Mouse (Mus musculus) lung, adult 2 months (tissue): ENCODE results near the gene Ptch2. TPM values are rescaled to one million over a fixed set of nuclear protein-coding genes. Genes with fewer than 3 reads are reported as not detected.

Experiments
- DNase-seq: peaks from one replicate; pipeline ENCODE4 v3.0.0; 2022
- H3K4me1 ChIP-seq: fragments of 200-500 bp; 2 replicates; pipeline ENCODE4 v1.6.1; 2011; ENCODE audit warnings: low read length; ENCODE audit not compliant: control insufficient read depth, insufficient read depth
- H3K4me3 ChIP-seq: fragments of 200-500 bp; replicated peaks from 2 replicates; pipeline ENCODE3; 2011; ENCODE audit warnings: low read depth, mild to moderate bottlenecking, control low read depth, low read length; ENCODE audit errors: extremely low read depth
- CTCF ChIP-seq: fragments of 200-500 bp; IDR thresholded peaks from 2 replicates; pipeline ENCODE4 v1.5.1; 2011; ENCODE audit warnings: mild to moderate bottlenecking, low read length, control low read depth; ENCODE audit not compliant: insufficient read depth
- POLR2A ChIP-seq: fragments of 200-500 bp; IDR thresholded peaks from 2 replicates; pipeline ENCODE4 v1.6.1; 2011; ENCODE audit warnings: low read depth, mild to moderate bottlenecking, control low read depth, low read length, borderline replicate concordance; ENCODE audit errors: extremely low read depth
- WGBS: fragments of 180-500 bp; shearing (Covaris S2); methylation state at CpG from one replicate; pipeline ENCODE4 v1.1.7; 2018; 5-methylcytosine and 5-hydroxymethylcytosine counted together
- polyA plus RNA-seq: library from polyadenylated mRNA; depleted of rRNA; stranded (reverse); fragments of >200 nt; gene quantifications from 2 replicates; pipeline ENCODE4 v1.2.3, GENCODE M21; 2012

Ptch2 gene
- polyA plus RNA-seq, 1 experiment, result 8.8 TPM

DNA sequence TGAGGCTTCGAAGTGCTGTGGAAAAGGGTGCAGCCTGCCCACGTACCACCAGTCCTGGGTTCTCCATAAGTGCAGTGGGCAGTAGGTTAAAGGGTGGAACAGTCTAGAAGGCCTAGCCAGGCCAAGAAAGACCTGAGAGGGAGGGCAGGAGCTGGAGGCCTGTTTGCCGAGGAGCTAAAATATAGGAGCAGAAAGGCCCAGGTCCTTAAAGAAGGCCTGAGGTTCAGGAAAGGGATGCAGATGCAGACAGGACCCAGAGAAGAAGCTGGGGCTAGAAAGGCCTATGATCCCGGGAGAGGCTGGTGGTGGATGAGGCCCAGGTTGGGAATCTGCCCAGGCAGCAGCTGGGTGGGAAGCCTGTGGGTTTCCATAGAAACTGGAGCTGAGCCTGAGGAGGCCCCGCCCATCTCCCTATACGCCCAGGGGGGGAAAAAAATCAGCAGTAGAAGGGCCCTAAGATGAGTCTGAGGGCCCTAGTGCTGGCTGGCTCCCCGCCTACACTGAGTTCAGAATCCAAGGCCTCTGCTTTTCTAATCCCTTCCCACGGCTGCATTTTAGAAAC lies 29.6 kb downstream of the Ptch2 start, which contains the start of gene Btbd19:
Gene Btbd19 (minus strand): TSS at position 378 of the 562 bp plus-strand sequence.
- no peak within 1 kb of the TSS for H3K4me3 ChIP-seq

DNA sequence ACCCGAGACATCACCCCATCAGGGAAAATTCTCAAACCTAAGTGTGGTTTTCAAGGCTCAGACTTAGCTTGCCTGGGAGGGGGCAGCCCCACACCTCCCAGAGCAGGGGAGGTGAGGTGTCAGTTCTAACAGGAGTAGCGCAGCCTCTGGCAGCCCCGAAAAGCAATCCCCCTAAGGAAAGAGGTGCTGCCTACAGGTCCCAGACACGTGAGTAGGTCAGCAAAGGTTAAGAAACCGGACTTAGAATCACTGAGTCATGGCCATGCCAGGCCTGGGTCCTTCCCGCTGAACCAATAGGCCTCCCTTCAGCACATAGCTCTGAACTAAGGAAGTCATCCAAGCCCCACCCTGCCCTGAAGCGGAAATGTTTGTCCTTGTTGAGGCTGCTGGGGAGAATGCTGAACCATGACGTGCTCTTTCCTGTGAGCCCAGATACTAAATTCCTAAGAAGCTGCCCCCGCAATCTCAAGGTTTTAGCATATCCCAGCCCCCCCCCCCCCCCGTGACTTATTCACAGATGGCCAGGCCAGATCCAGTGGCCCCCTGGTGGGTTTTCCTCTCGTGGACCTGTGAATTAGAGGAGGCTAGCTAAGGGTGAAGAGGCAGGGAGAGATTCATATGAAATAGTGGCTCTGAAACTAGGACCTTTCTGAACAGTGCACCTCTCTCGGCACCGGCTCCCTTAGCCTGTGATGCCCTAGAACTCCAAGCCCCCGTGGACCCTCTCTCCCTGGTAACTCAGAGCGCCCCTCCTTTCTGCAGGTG lies 30.2 kb downstream of the Ptch2 start:
- TF ChIP-seq CTCF (no peak), POLR2A (peak; percentile 78; the same call in 1 of the 2 replicates)
- DNase-seq, result peak; percentile 71
- 23% methylated on average over 15 of the region's 15 CpGs for WGBS
- Histone ChIP-seq H3K4me1 (peaks cover 22% of the 10 kb centered on the region), H3K4me3 (no peak overlapping the region)

More for the DNA sequence above, 29.6 kb downstream of the Ptch2 start, which contains the start of gene Btbd19:
- peaks cover 22% of the 10 kb centered on the region for H3K4me1 ChIP-seq
- WGBS, result 37% methylated on average over 8 of the region's 8 CpGs
- peak; percentile 41 for DNase-seq
- no peak for TF ChIP-seq CTCF
- no peak for TF ChIP-seq POLR2A

DNA sequence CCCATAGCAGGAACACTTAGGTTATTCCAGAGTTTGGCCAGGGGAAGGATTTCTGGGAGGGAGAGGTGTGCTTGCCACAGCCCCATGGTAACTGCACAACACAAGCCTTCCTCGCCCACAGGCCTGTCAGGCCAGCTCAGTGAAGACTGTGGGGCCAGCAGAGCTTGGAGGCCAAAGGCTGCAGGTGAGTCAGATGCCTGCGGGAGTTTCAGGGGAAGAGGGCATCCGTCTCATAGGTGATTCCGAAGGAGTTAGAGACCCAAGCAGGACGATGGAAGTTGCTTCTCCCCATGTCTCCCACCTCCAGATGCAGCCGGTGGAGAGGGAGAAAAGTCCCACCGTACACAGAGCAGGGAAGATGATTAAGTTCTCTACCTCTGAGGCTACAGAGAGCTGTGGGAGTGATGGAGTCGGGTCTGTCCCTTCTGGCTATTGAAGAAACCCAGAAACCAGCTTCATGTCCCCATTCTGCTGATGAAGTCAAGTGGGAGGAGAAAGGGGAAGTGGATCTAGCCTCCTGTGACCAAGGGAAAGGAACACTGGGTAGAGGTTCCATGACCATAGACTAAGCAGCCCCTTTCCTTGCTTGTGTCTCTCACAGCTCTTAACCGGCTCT lies 30.9 kb downstream of the Ptch2 start, which contains the start of gene Tctex1d4:
Gene Tctex1d4 (plus strand): TSS at position 120 of the 616 bp plus-strand sequence.
- Histone ChIP-seq H3K4me3 (no peak within 1 kb of the TSS), H3K4me1 (peaks cover 22% of the 10 kb centered on the region)
- no peak for DNase-seq
- TF ChIP-seq CTCF (no peak), POLR2A (peak; percentile 33; the same call in 1 of the 2 replicates)
- 76% methylated on average over 9 of the region's 9 CpGs for whole genome bisulfite sequencing

DNA sequence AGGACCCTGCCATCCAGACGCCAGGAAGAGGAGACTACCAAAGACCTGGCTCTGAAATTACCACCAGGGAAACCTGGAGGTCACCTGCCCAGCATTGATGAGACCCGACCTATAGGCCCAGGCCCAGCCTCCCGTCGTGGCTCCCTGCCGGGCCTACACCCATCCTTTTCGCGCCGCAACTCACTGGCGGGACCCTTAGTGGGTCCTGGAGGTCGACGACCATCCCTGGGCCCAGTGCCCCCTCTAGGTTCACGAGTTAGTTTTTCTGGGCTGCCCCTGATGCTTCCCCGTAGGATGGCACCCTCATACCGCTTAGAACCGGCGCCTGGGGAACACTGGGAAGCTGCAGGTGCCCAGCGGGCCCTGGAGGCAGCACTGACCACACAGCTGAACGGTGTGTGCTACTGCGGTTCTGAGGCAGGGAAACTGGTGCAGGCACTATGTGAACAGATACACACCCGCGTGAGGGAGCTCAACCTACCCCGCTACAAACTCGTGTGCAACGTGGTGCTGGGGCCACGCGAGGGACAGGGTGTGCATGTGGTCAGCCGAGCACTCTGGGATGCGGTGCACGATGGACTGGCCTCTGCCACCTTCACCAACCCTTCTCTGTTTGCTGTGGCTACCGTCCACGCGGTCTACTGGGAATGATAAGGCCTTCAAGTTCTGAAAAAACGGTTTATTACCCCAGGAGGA lies 32.3 kb downstream of the Ptch2 start:
- TF ChIP-seq POLR2A (no peak), CTCF (no peak)
- Histone ChIP-seq H3K4me1 (peaks cover 25% of the 10 kb centered on the region), H3K4me3 (no peak overlapping the region)
- 89% methylated on average over 33 of the region's 33 CpGs for whole genome bisulfite sequencing
- no peak for DNase-seq

GRCm38 (mm10) chr4:117130790-117131189 lies 34.9 kb downstream of the Ptch2 start:
- H3K4me1 ChIP-seq, result peaks cover 12% of the 10 kb centered on the region
- DNase-seq, result no peak
- TF ChIP-seq POLR2A, result no peak
- no peak for TF ChIP-seq CTCF
- WGBS, result 78% methylated on average over 6 of the region's 6 CpGs
- H3K4me3 ChIP-seq, result no peak overlapping the region

DNA sequence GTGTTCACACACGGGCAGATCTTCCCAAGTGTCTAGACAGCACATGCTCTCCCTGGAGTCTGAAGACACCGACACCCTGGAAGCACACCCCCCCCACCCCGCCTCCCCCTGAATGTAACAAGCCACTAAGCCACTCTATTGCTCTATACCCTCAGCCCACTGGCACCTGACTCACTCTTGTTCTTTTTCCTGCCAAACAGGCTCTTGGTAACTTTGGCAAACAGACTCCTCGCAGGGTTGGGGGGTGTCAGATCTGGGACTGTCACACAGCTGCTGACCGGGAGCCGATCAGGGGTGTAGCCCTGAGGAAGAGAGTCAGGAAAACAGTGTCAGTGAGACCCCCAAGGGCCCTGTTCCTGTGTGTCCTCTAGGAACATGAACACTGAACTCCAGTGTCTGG lies 35.3 kb downstream of the Ptch2 start:
- Histone ChIP-seq H3K4me1 (peaks cover 11% of the 10 kb centered on the region), H3K4me3 (no peak overlapping the region)
- no peak for DNase-seq
- WGBS, result 65% methylated on average over 6 of the region's 6 CpGs
- no peak for TF ChIP-seq CTCF
- no peak for TF ChIP-seq POLR2A

- peaks cover 5% of the 10 kb centered on the region for H3K4me1 ChIP-seq
- H3K4me3 ChIP-seq, result no peak overlapping the region
- no peak for DNase-seq
- TF ChIP-seq CTCF (no peak), POLR2A (no peak)
- WGBS, result 65% methylated on average over 7 of the region's 7 CpGs
Observed at GRCm38 (mm10) chr4:117131890-117132793, 36.3 kb downstream of the Ptch2 start.

- TF ChIP-seq CTCF, result no peak
- no peak for TF ChIP-seq POLR2A
- 60% methylated on average over 11 of the region's 11 CpGs for WGBS
- DNase-seq, result no peak
- Histone ChIP-seq H3K4me1 (peaks cover 5% of the 10 kb centered on the region), H3K4me3 (no peak overlapping the region)
Observed at GRCm38 (mm10) chr4:117132794-117133143, 36.9 kb downstream of the Ptch2 start.
